Mouse (Mus musculus): Measurements from ENCODE around the gene Ric1.
"Not testable (repeated sequence)": the region's sequence is repeated elsewhere in the genome, so short reads cannot be mapped to it uniquely, and the experiment has no call there.

- not testable (repeated sequence) for TF ChIP-seq CTCF (IDR thresholded peaks at IDR 0.05; ENCODE audit: control insufficient read depth, insufficient read depth, insufficient read length); MYOD1 (IDR thresholded peaks at IDR 0.05; ENCODE audit: control insufficient read depth, insufficient read length, low read depth); MAX (IDR thresholded peaks at IDR 0.05)
Observed at GRCm38 (mm10) chr19:29593783-29594182, 71.7 kb downstream of the Ric1 start.
